ENCODE assay signal across 8 mouse cellular contexts in genomic region chr2:71528014-71528713, GRCm38 (mm10). TPM values are rescaled to one million over a fixed set of nuclear protein-coding genes. Genes with fewer than 3 reads are reported as not detected.
DNase-seq lines count a peak whose midpoint lies in the region; ATAC-seq lines count a peak whose summit lies in the region.

Dlx1 (plus strand) TSS chr2:71528113.

- H3K27me3 ChIP-seq in kidney, embryonic 15.5 days, result peaks cover 100% of the 10 kb centered on the region
- peaks cover 97% of the 10 kb centered on the region for H3K27me3 ChIP-seq in heart, embryonic 15.5 days
- peaks cover 97% of the 10 kb centered on the region for H3K27me3 ChIP-seq in limb, embryonic 12.5 days
- H3K27me3 ChIP-seq in stomach, embryonic 15.5 days (replicated peaks), result peaks cover 95% of the 10 kb centered on the region

- H3K4me1 ChIP-seq in kidney, embryonic 15.5 days, result peaks cover 38% of the 10 kb centered on the region
- H3K4me1 ChIP-seq in heart, embryonic 15.5 days (replicated peaks), result peaks cover 29% of the 10 kb centered on the region
- H3K4me1 ChIP-seq in limb, embryonic 12.5 days (replicated peaks), result peaks cover 30% of the 10 kb centered on the region
- peaks cover 16% of the 10 kb centered on the region for H3K4me1 ChIP-seq in stomach, embryonic 15.5 days

- peak within 1 kb of the TSS; percentile 51 for H3K4me3 ChIP-seq in kidney, embryonic 15.5 days (replicated peaks)
- peak within 1 kb of the TSS; percentile 51 for H3K4me3 ChIP-seq in heart, embryonic 15.5 days
- peak within 1 kb of the TSS; percentile 53 for H3K4me3 ChIP-seq in limb, embryonic 12.5 days (replicated peaks)
- peak within 1 kb of the TSS; percentile 48 for H3K4me3 ChIP-seq in stomach, embryonic 15.5 days (replicated peaks)

- H3K27ac ChIP-seq in kidney, embryonic 15.5 days, result no peak within 1 kb of the TSS
- no peak within 1 kb of the TSS for H3K27ac ChIP-seq in heart, embryonic 15.5 days
- H3K27ac ChIP-seq in limb, embryonic 12.5 days, result no peak within 1 kb of the TSS
- H3K27ac ChIP-seq in stomach, embryonic 15.5 days, result no peak within 1 kb of the TSS

- whole genome bisulfite sequencing in kidney, embryonic 15.5 days, result 1% methylated on average over 26 of the region's 26 CpGs
- WGBS in heart, embryonic 15.5 days, result 2% methylated on average over 26 of the region's 26 CpGs
- WGBS in limb, embryonic 12.5 days, result under 1% methylated on average over 26 of the region's 26 CpGs
- 2% methylated on average over 26 of the region's 26 CpGs for WGBS in stomach, embryonic 15.5 days

- H3K9ac ChIP-seq in kidney, embryonic 15.5 days, result no peak within 1 kb of the TSS; the same call in 1 of the 2 replicates
- H3K9ac ChIP-seq in heart, embryonic 15.5 days, result peak within 1 kb of the TSS; percentile 8; the same call in 1 of the 2 replicates
- H3K9ac ChIP-seq in limb, embryonic 12.5 days (replicated peaks), result peak within 1 kb of the TSS; percentile 50; the same call in 1 of the 2 replicates
- H3K9ac ChIP-seq in stomach, embryonic 15.5 days, result no peak within 1 kb of the TSS

- ATAC-seq in kidney, embryonic 15.5 days (replicated peaks; ENCODE audit: low FRiP score), result no peak
- no peak for ATAC-seq in heart, embryonic 15.5 days (replicated peaks; ENCODE audit: insufficient number of reproducible peaks, insufficient read depth, low FRiP score, low read depth)
- ATAC-seq in limb, embryonic 12.5 days (ENCODE audit: insufficient number of reproducible peaks, insufficient read depth, low FRiP score, low TSS enrichment, low read depth), result no peak
- no peak for ATAC-seq in stomach, embryonic 15.5 days (ENCODE audit: insufficient read depth, low FRiP score, low read depth)

- no peaks in the 10 kb centered on the region for H3K9me3 ChIP-seq in kidney, embryonic 15.5 days (replicated peaks)
- H3K9me3 ChIP-seq in heart, embryonic 15.5 days (replicated peaks), result no peaks in the 10 kb centered on the region
- no peaks in the 10 kb centered on the region for H3K9me3 ChIP-seq in limb, embryonic 12.5 days
- H3K9me3 ChIP-seq in stomach, embryonic 15.5 days, result no peaks in the 10 kb centered on the region

- no peak for DNase-seq in kidney, adult 11 months
- DNase-seq in ZHBTc4 (ENCODE audit: low read depth, low spot score), result peak; percentile 22
- no peak for DNase-seq in cerebellum, adult 11 months
- DNase-seq in lung, postnatal 36 days, result no peak

- H3K36me3 ChIP-seq in kidney, embryonic 15.5 days, result no peaks in the 10 kb centered on the region
- H3K36me3 ChIP-seq in heart, embryonic 15.5 days, result no peaks in the 10 kb centered on the region
- no peaks in the 10 kb centered on the region for H3K36me3 ChIP-seq in limb, embryonic 12.5 days
- H3K36me3 ChIP-seq in stomach, embryonic 15.5 days, result no peaks in the 10 kb centered on the region

- H3K4me2 ChIP-seq in kidney, embryonic 15.5 days, result peak within 1 kb of the TSS; percentile 97
- H3K4me2 ChIP-seq in heart, embryonic 15.5 days, result peak within 1 kb of the TSS; percentile 79
- peak within 1 kb of the TSS; percentile 92 for H3K4me2 ChIP-seq in limb, embryonic 12.5 days
- H3K4me2 ChIP-seq in stomach, embryonic 15.5 days, result peak within 1 kb of the TSS; percentile 91

RNA-seq across cellular contexts. Expression of gene Dlx1, which starts in this region (rescaled TPM):
- polyA plus RNA-seq in kidney, embryonic 15.5 days (2015; fragmentation: Nextera tagmentation; extraction: Ambion mirVana), result 0.18 and 0.27 TPM in 2 replicates
- 0.13 and 0.58 TPM in 2 replicates for polyA plus RNA-seq in heart, embryonic 15.5 days (2015; fragmentation: Nextera tagmentation; extraction: Ambion mirVana)
- polyA plus RNA-seq in limb, embryonic 12.5 days (2016; fragmentation: Nextera tagmentation; extraction: Ambion mirVana), result 5.6 and 6.3 TPM in 2 replicates
- polyA plus RNA-seq in stomach, embryonic 15.5 days (2015; fragmentation: Nextera tagmentation; extraction: Ambion mirVana), result 10.3 and 11.3 TPM in 2 replicates

Comparison
In these comparisons a context has a peak if more than half of its experiments do, and no peak if none do; other contexts are left out.
1. H3K9ac ChIP-seq: peak in heart, embryonic 15.5 days (single experiment) and limb, embryonic 12.5 days (single experiment); none in kidney, embryonic 15.5 days (single experiment) and stomach, embryonic 15.5 days (single experiment).
2. Peak in every context shown above with its lines, with median percentiles within 50 percentile points of each other: H3K4me2 ChIP-seq and H3K4me3 ChIP-seq.